Mouse (Mus musculus) heart, postnatal 10 days (tissue): ENCODE data around the gene Foxp1. TPM values are rescaled to one million over a fixed set of nuclear protein-coding genes. Genes with fewer than 3 reads are reported as not detected.

Source experiments
- DNase-seq, 2 experiments: peaks; one replicate each; pipeline ENCODE4 v3.0.0; 2021
- intact Hi-C: fragments of 180-260 bp; cut with DNase I; formaldehyde crosslinking; loops from one replicate; pipeline ENCODE4 v1.15.1; 2025
- total RNA-seq, 2 experiments: library from RNA; stranded (reverse); gene quantifications; 2 replicates each; pipeline ENCODE4 v1.2.3; 2021

The Foxp1 gene
- total RNA-seq, 2 experiments from 2014 or later = 52.4 to 60.6 TPM

- intact Hi-C loops = no loop called here
- no peak for DNase-seq
These were observed 395.8 kb downstream of the Foxp1 start for GRCm38 (mm10) chr6:99126717-99127116.

GRCm38 (mm10) chr6:99120776-99121766, 401.4 kb downstream of the Foxp1 start:
- intact Hi-C loops = no loop called here
- DNase-seq = no peak

- intact Hi-C loops = no loop called here
- no peak for DNase-seq
These were observed 404.0 kb downstream of the Foxp1 start for GRCm38 (mm10) chr6:99118534-99118933.

GRCm38 (mm10) chr6:99117411-99117810, 405.1 kb downstream of the Foxp1 start:
- intact Hi-C loops = no loop called here
- DNase-seq = no peak

GRCm38 (mm10) chr6:99111856-99112255, 410.7 kb downstream of the Foxp1 start:
- intact Hi-C loops = no loop called here
- no peak for DNase-seq

- DNase-seq = no peak
- intact Hi-C loops = no loop called here
These were observed 414.1 kb downstream of the Foxp1 start for GRCm38 (mm10) chr6:99108417-99108816.

GRCm38 (mm10) chr6:99107674-99108073, 414.8 kb downstream of the Foxp1 start:
- DNase-seq = no peak
- intact Hi-C loops = no loop called here

GRCm38 (mm10) chr6:99107081-99107482, 415.4 kb downstream of the Foxp1 start:
- no peak for DNase-seq
- intact Hi-C loops = no loop called here

- DNase-seq = no peak
- intact Hi-C loops = no loop called here
These were observed 416.5 kb downstream of the Foxp1 start for GRCm38 (mm10) chr6:99105979-99106378.

- DNase-seq = no peak
- intact Hi-C loops = no loop called here
These were observed 418.1 kb downstream of the Foxp1 start for GRCm38 (mm10) chr6:99104446-99104845.

GRCm38 (mm10) chr6:99103911-99104310, 418.6 kb downstream of the Foxp1 start:
- intact Hi-C loops = no loop called here

GRCm38 (mm10) chr6:99101489-99101908, 421.0 kb downstream of the Foxp1 start:
- intact Hi-C loops = no loop called here
- DNase-seq = peak; percentile 54 to 56

More at GRCm38 (mm10) chr6:99103911-99104310, 418.6 kb downstream of the Foxp1 start:
- DNase-seq = no peak

GRCm38 (mm10) chr6:99100331-99100730, 422.2 kb downstream of the Foxp1 start:
- intact Hi-C loops = no loop called here
- DNase-seq = no peak

- intact Hi-C loops = loop anchor here (5.0 kb wide), 1 partner anchor 103 kb away; no protein-coding TSS in a partner anchor
- DNase-seq = no peak
These were observed 422.7 kb downstream of the Foxp1 start for GRCm38 (mm10) chr6:99099781-99100180.

- intact Hi-C loops = loop anchor here (5.0 kb wide), 1 partner anchor 105 kb away; no protein-coding TSS in a partner anchor
- DNase-seq = no peak
These were observed 425.3 kb downstream of the Foxp1 start for GRCm38 (mm10) chr6:99097191-99097590.

GRCm38 (mm10) chr6:99096776-99097166, 425.8 kb downstream of the Foxp1 start:
- intact Hi-C loops = loop anchor here (5.0 kb wide), 1 partner anchor 106 kb away; no protein-coding TSS in a partner anchor
- no peak for DNase-seq

GRCm38 (mm10) chr6:99096105-99096775, 426.3 kb downstream of the Foxp1 start:
- intact Hi-C loops = loop anchor here (5.0 kb wide), 1 partner anchor 106 kb away; no protein-coding TSS in a partner anchor
- peak; percentile 69 for DNase-seq

GRCm38 (mm10) chr6:99095185-99096104, 427.1 kb downstream of the Foxp1 start:
- DNase-seq = peak; percentile 69 to 76
- intact Hi-C loops = loop anchor here (2.0 to 5.0 kb wide), 2 partner anchors 67 to 107 kb away; no protein-coding TSS in a partner anchor

GRCm38 (mm10) chr6:99094339-99094989, 428.1 kb downstream of the Foxp1 start:
- DNase-seq = peak; percentile 54 to 57
- intact Hi-C loops = loop anchor here (2.0 kb wide), 1 partner anchor 66 kb away; no protein-coding TSS in a partner anchor
